Mouse (Mus musculus) bone marrow, adult 2 months (tissue): Measurements from ENCODE around the gene Rab37. TPM values are rescaled to one million over a fixed set of nuclear protein-coding genes. Genes with fewer than 3 reads are reported as not detected.

ENCODE experiments used
- H3K27ac ChIP-seq: fragments of 200-500 bp; 2 replicates; pipeline ENCODE4 v1.5.1; 2012; ENCODE audit warnings: low read depth, mild to moderate bottlenecking, control low read depth, inconsistent platforms, low read length; ENCODE audit not compliant: control insufficient read depth, poor library complexity, insufficient read depth
- H3K4me1 ChIP-seq: fragments of 200-500 bp; 2 replicates; pipeline ENCODE4 v1.6.1; 2011; ENCODE audit warnings: low read length; ENCODE audit not compliant: control insufficient read depth, insufficient read depth
- H3K4me3 ChIP-seq: fragments of 200-500 bp; replicated peaks from 2 replicates; pipeline ENCODE3; 2011; ENCODE audit warnings: mild to moderate bottlenecking, low read depth, low read length, control low read depth; ENCODE audit not compliant: control insufficient read depth
- CTCF ChIP-seq: fragments of 200-500 bp; IDR thresholded peaks from 2 replicates; pipeline ENCODE4 v1.5.1; 2011; ENCODE audit warnings: low read length, control low read depth; ENCODE audit not compliant: control insufficient read depth, insufficient read depth
- POLR2A ChIP-seq: fragments of 200-500 bp; IDR thresholded peaks from 2 replicates; pipeline ENCODE4 v1.6.1; 2011; ENCODE audit warnings: low read depth, mild to moderate bottlenecking, control low read depth, low read length, borderline replicate concordance; ENCODE audit not compliant: control insufficient read depth
- WGBS: fragments of 180-500 bp; shearing (Covaris S2); methylation state at CpG from one replicate; pipeline ENCODE4 v1.1.7; 2018; 5-methylcytosine and 5-hydroxymethylcytosine counted together
- polyA plus RNA-seq: library from polyadenylated mRNA; stranded (reverse); fragments of >200 nt; gene quantifications from 2 replicates; pipeline ENCODE4 v1.2.4, GENCODE M21; 2011; ENCODE audit warnings: low replicate concordance; ENCODE audit not compliant: missing spikeins, insufficient read depth, insufficient read length

The Rab37 gene
- polyA plus RNA-seq, 1 experiment, result 11.6 TPM

- Histone ChIP-seq H3K4me1 (no peaks in the 10 kb centered on the region; the same call in 1 of the 2 replicates), H3K27ac (no peak overlapping the region), H3K4me3 (no peak overlapping the region)
- no peak for TF ChIP-seq POLR2A
- no peak for TF ChIP-seq CTCF
- WGBS, result 83% methylated on average over 8 of the region's 8 CpGs
Observed at GRCm38 (mm10) chr11:115197558-115197957, 106.3 kb downstream of the Rab37 start.

- Histone ChIP-seq H3K4me1 (no peaks in the 10 kb centered on the region; the same call in 1 of the 2 replicates), H3K27ac (peak overlapping the region; percentile 62), H3K4me3 (no peak overlapping the region)
- no peak for TF ChIP-seq POLR2A
- TF ChIP-seq CTCF, result no peak
- WGBS, result 74% methylated on average over 12 of the region's 12 CpGs
Observed at GRCm38 (mm10) chr11:115198932-115199384, 107.7 kb downstream of the Rab37 start.

- H3K4me1 ChIP-seq, result no peaks in the 10 kb centered on the region; the same call in 1 of the 2 replicates
- TF ChIP-seq CTCF (no peak), POLR2A (no peak)
- WGBS, result 76% methylated on average over 4 of the region's 4 CpGs
- no peak overlapping the region for H3K27ac ChIP-seq
- H3K4me3 ChIP-seq, result no peak overlapping the region
Observed at GRCm38 (mm10) chr11:115200520-115200919, 109.3 kb downstream of the Rab37 start.

GRCm38 (mm10) chr11:115202316-115202715, 111.1 kb downstream of the Rab37 start:
- Histone ChIP-seq H3K27ac (no peak overlapping the region; the same call in 1 of the 2 replicates), H3K4me1 (no peaks in the 10 kb centered on the region; the same call in 1 of the 2 replicates), H3K4me3 (no peak overlapping the region)
- 24% methylated on average over 12 of the region's 12 CpGs for WGBS
- TF ChIP-seq POLR2A (peak; percentile 44; the same call in 1 of the 2 replicates), CTCF (peak; percentile 92)

GRCm38 (mm10) chr11:115202756-115203155, 111.5 kb downstream of the Rab37 start:
- WGBS, result 90% methylated on average over 9 of the region's 9 CpGs
- no peak overlapping the region; the same call in 1 of the 2 replicates for H3K27ac ChIP-seq
- TF ChIP-seq CTCF, result no peak
- TF ChIP-seq POLR2A, result no peak
- no peaks in the 10 kb centered on the region; the same call in 1 of the 2 replicates for H3K4me1 ChIP-seq
- H3K4me3 ChIP-seq, result no peak overlapping the region

GRCm38 (mm10) chr11:115208126-115208525, 116.9 kb downstream of the Rab37 start:
- H3K27ac ChIP-seq, result no peak overlapping the region
- no peak overlapping the region for H3K4me3 ChIP-seq
- no peaks in the 10 kb centered on the region for H3K4me1 ChIP-seq
- 91% methylated on average over 12 of the region's 12 CpGs for WGBS
- TF ChIP-seq POLR2A (no peak), CTCF (no peak)

GRCm38 (mm10) chr11:115208776-115209732, 117.8 kb downstream of the Rab37 start:
- TF ChIP-seq POLR2A (no peak), CTCF (no peak)
- Histone ChIP-seq H3K27ac (peak overlapping the region; percentile 72), H3K4me3 (no peak overlapping the region), H3K4me1 (no peaks in the 10 kb centered on the region)
- WGBS, result 54% methylated on average over 25 of the region's 25 CpGs

- WGBS, result 87% methylated on average over 7 of the region's 7 CpGs
- Histone ChIP-seq H3K4me3 (no peak overlapping the region), H3K27ac (peak overlapping the region; percentile 72), H3K4me1 (no peaks in the 10 kb centered on the region)
- no peak for TF ChIP-seq POLR2A
- no peak for TF ChIP-seq CTCF
Observed at GRCm38 (mm10) chr11:115209958-115210357, 118.7 kb downstream of the Rab37 start.

Other genes starting within 250 kb of the Rab37 start
- gene Gprc5c, start 240.3 kb upstream of the Rab37 start, polyA plus RNA-seq, result 1.1 and 1.4 TPM in 2 replicates
- 4.7 and 15.1 TPM in 2 replicates for gene Cd300a, start 201.4 kb upstream of the Rab37 start, polyA plus RNA-seq
- 3.1 and 17.5 TPM in 2 replicates for gene Cd300lb, start 157.0 kb upstream of the Rab37 start, polyA plus RNA-seq
- 4.0 and 12.7 TPM in 2 replicates for gene Cd300c, start 122.3 kb upstream of the Rab37 start, polyA plus RNA-seq
- 5.2 and 10.5 TPM in 2 replicates for gene Cd300ld, start 101.5 kb upstream of the Rab37 start, polyA plus RNA-seq
- gene Cd300c2, start 89.6 kb upstream of the Rab37 start, polyA plus RNA-seq, result 5.5 and 21.7 TPM in 2 replicates
- gene Cd300ld2, start 75.2 kb upstream of the Rab37 start, polyA plus RNA-seq, result not detected in 2 replicates
- gene Cd300ld4, start 64.4 kb upstream of the Rab37 start, polyA plus RNA-seq, result 1.8 TPM in 1 of 2 replicates, not detected in the other
- gene Cd300ld5, start 53.7 kb upstream of the Rab37 start, polyA plus RNA-seq, result 1.8 TPM in 1 of 2 replicates, not detected in the other
- gene Cd300ld3, start 43.0 kb upstream of the Rab37 start, polyA plus RNA-seq, result 1.8 and 3.9 TPM in 2 replicates
- gene Cd300e, start 29.3 kb upstream of the Rab37 start, polyA plus RNA-seq, result not detected in 2 replicates
- gene Cd300lf, start 42.6 kb downstream of the Rab37 start, polyA plus RNA-seq, result 39.9 and 79.7 TPM in 2 replicates
- gene Slc9a3r1, start 71.9 kb downstream of the Rab37 start, polyA plus RNA-seq, result 21.9 and 51.0 TPM in 2 replicates
- gene Tmem104, start 96.1 kb downstream of the Rab37 start, polyA plus RNA-seq, result 3.1 and 5.8 TPM in 2 replicates
- 19.4 and 24.2 TPM in 2 replicates for gene Nat9, start 96.4 kb downstream of the Rab37 start, polyA plus RNA-seq
- not detected in 2 replicates for gene Grin2c, start 175.8 kb downstream of the Rab37 start, polyA plus RNA-seq
- gene Fdxr, start 185.6 kb downstream of the Rab37 start, polyA plus RNA-seq, result 9.9 and 21.2 TPM in 2 replicates
- gene Fads6, start 206.2 kb downstream of the Rab37 start, polyA plus RNA-seq, result 0.77 and 1.4 TPM in 2 replicates
- not detected in 2 replicates for gene Otop2, start 215.7 kb downstream of the Rab37 start, polyA plus RNA-seq
- 0.29 TPM in 1 of 2 replicates, not detected in the other for gene Ush1g, start 230.6 kb downstream of the Rab37 start, polyA plus RNA-seq
- not detected in 2 replicates for gene Otop3, start 243.3 kb downstream of the Rab37 start, polyA plus RNA-seq